Mouse (Mus musculus) urinary bladder, postnatal 25 days (tissue): ENCODE data around the gene Krt7.

Experiments used
- DNase-seq: peaks from one replicate; pipeline ENCODE4 v3.0.0; 2022; ENCODE audit warnings: low spot score

Krt7 gene

GRCm38 (mm10) chr15:101440837-101441236, 30.0 kb downstream of the Krt7 start:
- no peak for DNase-seq

GRCm38 (mm10) chr15:101446572-101446971, 35.7 kb downstream of the Krt7 start:
- no peak for DNase-seq

- DNase-seq: no peak
Observed at GRCm38 (mm10) chr15:101447444-101447843, 36.6 kb downstream of the Krt7 start, which contains the start of gene Krt88. Krt88 (plus strand) TSS chr15:101447744.

- peak; percentile 73 for DNase-seq
Observed at GRCm38 (mm10) chr15:101453093-101453736, 42.4 kb downstream of the Krt7 start.

- DNase-seq: no peak
Observed at GRCm38 (mm10) chr15:101454774-101455173, 43.9 kb downstream of the Krt7 start.

- no peak for DNase-seq
Observed at GRCm38 (mm10) chr15:101455292-101455691, 44.4 kb downstream of the Krt7 start.

GRCm38 (mm10) chr15:101455891-101456290, 45.0 kb downstream of the Krt7 start:
- no peak for DNase-seq

- DNase-seq: no peak
Observed at GRCm38 (mm10) chr15:101458361-101458930, 47.6 kb downstream of the Krt7 start.

GRCm38 (mm10) chr15:101459283-101459682, 48.4 kb downstream of the Krt7 start:
- DNase-seq: no peak

GRCm38 (mm10) chr15:101463651-101464050, 52.8 kb downstream of the Krt7 start, which contains the start of gene Krt81:
Krt81 (minus strand) TSS chr15:101463751.
- DNase-seq: no peak

GRCm38 (mm10) chr15:101469093-101469492, 58.2 kb downstream of the Krt7 start:
- DNase-seq: no peak

- peak; percentile 41 for DNase-seq
Observed at GRCm38 (mm10) chr15:101472952-101473528, 62.2 kb downstream of the Krt7 start, which contains the start of gene Krt86. Krt86 (plus strand) TSS chr15:101473478.

GRCm38 (mm10) chr15:101479007-101479665, 68.3 kb downstream of the Krt7 start:
- DNase-seq: peak; percentile 29

- no peak for DNase-seq
Observed at GRCm38 (mm10) chr15:101479666-101480060, 68.8 kb downstream of the Krt7 start.
